Mouse (Mus musculus) heart, postnatal 0 days (tissue): ENCODE measurements around the gene Ttc16.

Experiments used
- CTCF ChIP-seq: IDR thresholded peaks from 2 replicates; pipeline ENCODE4 v1.5.1; 2016; ENCODE audit warnings: antibody characterized with exemption, control low read depth, low read depth
- EP300 ChIP-seq: IDR thresholded peaks from 2 replicates; pipeline ENCODE4 v1.6.1; 2016; ENCODE audit warnings: antibody characterized with exemption, low read depth

DNA sequence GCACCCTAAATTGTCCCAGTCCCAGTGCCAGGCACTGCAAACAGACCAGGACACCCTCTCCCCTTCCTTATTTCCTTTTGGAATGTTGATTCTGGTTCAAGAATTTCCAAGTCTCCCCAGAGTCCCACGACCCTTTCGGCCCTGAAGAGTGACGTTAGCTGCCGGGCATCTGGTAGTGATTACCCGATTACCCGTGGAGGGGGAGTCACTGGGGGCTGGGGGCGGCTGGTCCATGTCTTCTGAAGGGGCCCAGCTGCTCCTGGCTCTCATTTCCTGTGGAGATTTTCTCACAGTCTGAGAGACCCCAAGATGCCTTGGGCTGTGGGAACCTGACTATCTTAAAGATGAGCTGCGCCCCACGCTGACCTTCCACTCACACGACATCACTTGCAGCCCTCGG lies 44.6 kb downstream of the Ttc16 start:
- no peak for TF ChIP-seq CTCF
- no peak for TF ChIP-seq EP300
